Mouse (Mus musculus) C2C12 (cell line): ENCODE measurements around the gene Usp4.

ENCODE experiments used
- CTCF ChIP-seq: IDR thresholded peaks from one replicate; pipeline ENCODE4 v1.5.1; 2011; ENCODE audit not compliant: control insufficient read depth, insufficient read depth, insufficient read length
- MAX ChIP-seq: IDR thresholded peaks from one replicate; pipeline ENCODE4 v1.6.1; 2011; ENCODE audit warnings: mild to moderate bottlenecking, control low read depth
- MYOD1 ChIP-seq: IDR thresholded peaks from one replicate; pipeline ENCODE4 v1.6.1; 2011; ENCODE audit warnings: low read depth; ENCODE audit not compliant: control insufficient read depth, insufficient read length
- MYOG ChIP-seq: IDR thresholded peaks from one replicate; pipeline ENCODE4 v1.6.1; 2011; ENCODE audit not compliant: control insufficient read depth, insufficient read length; ENCODE audit errors: extremely low read depth

DNA sequence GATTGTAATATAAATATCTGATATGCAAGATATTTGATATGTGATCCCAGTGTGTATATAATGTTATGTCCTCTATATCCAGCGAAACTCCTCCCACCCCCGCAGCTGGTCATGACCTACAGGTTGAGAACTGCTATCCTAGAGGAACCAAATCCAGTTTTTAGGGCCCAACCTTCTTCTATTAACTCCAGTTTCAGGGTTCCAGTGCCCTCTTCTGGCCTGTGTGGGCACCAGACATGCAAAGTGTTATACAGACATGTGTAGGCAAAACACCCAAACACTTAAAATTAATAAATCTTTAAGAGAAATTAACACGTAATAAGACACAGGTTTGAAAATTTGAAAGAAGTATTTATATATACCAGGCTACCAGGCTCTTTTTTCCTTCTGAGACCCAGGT, 30.1 kb upstream of the Usp4 start:
- TF ChIP-seq CTCF = no peak
- TF ChIP-seq MYOG = no peak
- no peak for TF ChIP-seq MAX
- no peak for TF ChIP-seq MYOD1
